Mouse (Mus musculus): ENCODE measurements around the gene Hist1h2bl. TPM values are rescaled to one million over a fixed set of nuclear protein-coding genes. Genes with fewer than 3 reads are reported as not detected.
"Not testable (repeated sequence)": the region's sequence is repeated elsewhere in the genome, so short reads cannot be mapped to it uniquely, and the experiment has no call there.

The Hist1h2bl gene
- 3.6 and 4.4 TPM in 2 replicates for polyA plus RNA-seq (2016; fragmentation: Nextera tagmentation; extraction: Ambion mirVana)

GRCm38 (mm10) chr13:21715864-21716539 lies at the start of gene Hist1h2bl, which contains the start of gene Hist1h2ai:
Gene Hist1h2bl, minus strand, starts transcription at chr13:21716143.
Gene Hist1h2ai, plus strand, starts transcription at chr13:21716422.
- not testable (repeated sequence) for H3K27me3 ChIP-seq; H3K9me3 ChIP-seq (replicated peaks); H3K36me3 ChIP-seq
- WGBS, result 1% methylated on average over 28 of the region's 50 CpGs
- H3K27ac ChIP-seq, result peak within 1 kb of the TSS; percentile 89
- H3K9ac ChIP-seq, result peak within 1 kb of the TSS; percentile 63
- peak; percentile 95 for ATAC-seq (ENCODE audit: low FRiP score)
- peak within 1 kb of the TSS; percentile 41 for H3K4me3 ChIP-seq
- peaks cover 24% of the 10 kb centered on the region for H3K4me1 ChIP-seq
- peak within 1 kb of the TSS; percentile 77 for H3K4me2 ChIP-seq (replicated peaks)

- peak overlapping the region; percentile 71 for H3K4me2 ChIP-seq (replicated peaks)
Observed at GRCm38 (mm10) chr13:21755707-21756106, 39.8 kb upstream of the Hist1h2bl start.

GRCm38 (mm10) chr13:21754294-21755001 lies 38.5 kb upstream of the Hist1h2bl start:
- peak overlapping the region; percentile 44 for H3K4me3 ChIP-seq
- peak; percentile 14 for ATAC-seq (ENCODE audit: low FRiP score)
- H3K9me3 ChIP-seq (replicated peaks); H3K27me3 ChIP-seq; H3K36me3 ChIP-seq: not testable (repeated sequence)
- H3K27ac ChIP-seq, result peak overlapping the region; percentile 93
- H3K4me1 ChIP-seq, result peaks cover 19% of the 10 kb centered on the region
- WGBS, result under 1% methylated on average over 13 of the region's 26 CpGs
- peak overlapping the region; percentile 68 for H3K9ac ChIP-seq
- peak overlapping the region; percentile 71 for H3K4me2 ChIP-seq (replicated peaks)

More at GRCm38 (mm10) chr13:21755707-21756106, 39.8 kb upstream of the Hist1h2bl start:
- Histone ChIP-seq H3K4me3 (no peak overlapping the region), H3K9me3 (replicated peaks) (no peaks in the 10 kb centered on the region), H3K27ac (no peak overlapping the region), H3K27me3 (no peaks in the 10 kb centered on the region), H3K9ac (no peak overlapping the region), H3K4me1 (peaks cover 17% of the 10 kb centered on the region), H3K36me3 (no peaks in the 10 kb centered on the region)
- WGBS, result 58% methylated on average over 1 of the region's 1 CpGs
- no peak for ATAC-seq (ENCODE audit: low FRiP score)

- Histone ChIP-seq H3K4me1 (peaks cover 24% of the 10 kb centered on the region), H3K9ac (peak within 1 kb of the TSS; percentile 68), H3K4me3 (peak within 1 kb of the TSS; percentile 44), H3K4me2 (replicated peaks) (peak within 1 kb of the TSS; percentile 71), H3K27ac (peak within 1 kb of the TSS; percentile 93)
- H3K9me3 ChIP-seq (replicated peaks); H3K27me3 ChIP-seq; H3K36me3 ChIP-seq: not testable (repeated sequence)
- under 1% methylated on average over 48 of the region's 50 CpGs for WGBS
- ATAC-seq (ENCODE audit: low FRiP score), result peak; percentile 94
Observed at GRCm38 (mm10) chr13:21753524-21754285, 37.8 kb upstream of the Hist1h2bl start, which contains the start of the genes Hist1h2ak and Hist1h2bn. Gene Hist1h2ak, minus strand, starts transcription at chr13:21753827. Gene Hist1h2bn, plus strand, starts transcription at chr13:21754123.

- Histone ChIP-seq H3K9ac (peak overlapping the region; percentile 61), H3K9me3 (replicated peaks) (no peaks in the 10 kb centered on the region), H3K27me3 (no peaks in the 10 kb centered on the region), H3K4me1 (peaks cover 27% of the 10 kb centered on the region), H3K4me2 (replicated peaks) (peak overlapping the region; percentile 71), H3K4me3 (peak overlapping the region; percentile 44), H3K36me3 (no peaks in the 10 kb centered on the region), H3K27ac (peak overlapping the region; percentile 93)
- no peak for ATAC-seq (ENCODE audit: low FRiP score)
- WGBS, result 2% methylated on average over 10 of the region's 10 CpGs
Observed at GRCm38 (mm10) chr13:21753051-21753523, 37.1 kb upstream of the Hist1h2bl start.

- H3K27me3 ChIP-seq, result no peaks in the 10 kb centered on the region
- H3K4me1 ChIP-seq, result peaks cover 30% of the 10 kb centered on the region
- H3K9ac ChIP-seq, result no peak overlapping the region
- no peak for ATAC-seq (ENCODE audit: low FRiP score)
- H3K4me3 ChIP-seq, result no peak overlapping the region
- no peaks in the 10 kb centered on the region for H3K9me3 ChIP-seq (replicated peaks)
- 44% methylated on average over 3 of the region's 3 CpGs for WGBS
- no peaks in the 10 kb centered on the region for H3K36me3 ChIP-seq
- peak overlapping the region; percentile 71 for H3K4me2 ChIP-seq (replicated peaks)
- H3K27ac ChIP-seq, result peak overlapping the region; percentile 40; the same call in 1 of the 2 replicates
Observed at GRCm38 (mm10) chr13:21752356-21752755, 36.4 kb upstream of the Hist1h2bl start.

- Histone ChIP-seq H3K36me3 (no peaks in the 10 kb centered on the region), H3K9ac (no peak overlapping the region), H3K27ac (no peak overlapping the region), H3K4me3 (no peak overlapping the region), H3K27me3 (no peaks in the 10 kb centered on the region), H3K4me1 (peaks cover 34% of the 10 kb centered on the region), H3K9me3 (replicated peaks) (no peaks in the 10 kb centered on the region), H3K4me2 (replicated peaks) (peak overlapping the region; percentile 71; the same call in 1 of the 2 replicates)
- WGBS, result 76% methylated on average over 3 of the region's 3 CpGs
- no peak for ATAC-seq (ENCODE audit: low FRiP score)
Observed at GRCm38 (mm10) chr13:21751827-21752226, 35.9 kb upstream of the Hist1h2bl start.

- Histone ChIP-seq H3K36me3 (no peaks in the 10 kb centered on the region), H3K4me1 (peaks cover 34% of the 10 kb centered on the region), H3K4me3 (no peak overlapping the region), H3K4me2 (replicated peaks) (no peak overlapping the region), H3K9me3 (replicated peaks) (no peaks in the 10 kb centered on the region), H3K9ac (no peak overlapping the region), H3K27me3 (no peaks in the 10 kb centered on the region), H3K27ac (0 out of 2 replicates have a peak overlapping the region, but pooled peaks have one; percentile 23)
- ATAC-seq (ENCODE audit: low FRiP score), result no peak
Observed at GRCm38 (mm10) chr13:21751417-21751816, 35.5 kb upstream of the Hist1h2bl start.

- Histone ChIP-seq H3K4me3 (peak within 1 kb of the TSS; percentile 51), H3K4me2 (replicated peaks) (peak within 1 kb of the TSS; percentile 87), H3K27ac (peak within 1 kb of the TSS; percentile 93), H3K9ac (peak within 1 kb of the TSS; percentile 67), H3K4me1 (peaks cover 34% of the 10 kb centered on the region)
- not testable (repeated sequence) for H3K27me3 ChIP-seq; H3K9me3 ChIP-seq (replicated peaks); H3K36me3 ChIP-seq
- peak; percentile 90 for ATAC-seq (ENCODE audit: low FRiP score)
- whole genome bisulfite sequencing, result under 1% methylated on average over 52 of the region's 56 CpGs
Observed at GRCm38 (mm10) chr13:21750159-21751017, 34.4 kb upstream of the Hist1h2bl start, which contains the start of gene Hist1h4k. Gene Hist1h4k, minus strand, starts transcription at chr13:21750505.

GRCm38 (mm10) chr13:21749387-21750158 lies 33.6 kb upstream of the Hist1h2bl start:
- Histone ChIP-seq H3K9me3 (replicated peaks) (no peaks in the 10 kb centered on the region), H3K9ac (peak overlapping the region; percentile 67), H3K27ac (peak overlapping the region; percentile 93), H3K4me1 (peaks cover 30% of the 10 kb centered on the region), H3K27me3 (no peaks in the 10 kb centered on the region), H3K4me3 (peak overlapping the region; percentile 51), H3K36me3 (no peaks in the 10 kb centered on the region), H3K4me2 (replicated peaks) (peak overlapping the region; percentile 87)
- no peak for ATAC-seq (ENCODE audit: low FRiP score)
- 7% methylated on average over 5 of the region's 5 CpGs for WGBS

Measured in hindbrain, embryonic 12.5 days (tissue).